Mouse (Mus musculus): Measurements from ENCODE around the gene Capza1. TPM values are rescaled to one million over a fixed set of nuclear protein-coding genes. Genes with fewer than 3 reads are reported as not detected.

Gene Capza1
- total RNA-seq, 2 experiments from 2014 or later = 145 to 213 TPM

DNA sequence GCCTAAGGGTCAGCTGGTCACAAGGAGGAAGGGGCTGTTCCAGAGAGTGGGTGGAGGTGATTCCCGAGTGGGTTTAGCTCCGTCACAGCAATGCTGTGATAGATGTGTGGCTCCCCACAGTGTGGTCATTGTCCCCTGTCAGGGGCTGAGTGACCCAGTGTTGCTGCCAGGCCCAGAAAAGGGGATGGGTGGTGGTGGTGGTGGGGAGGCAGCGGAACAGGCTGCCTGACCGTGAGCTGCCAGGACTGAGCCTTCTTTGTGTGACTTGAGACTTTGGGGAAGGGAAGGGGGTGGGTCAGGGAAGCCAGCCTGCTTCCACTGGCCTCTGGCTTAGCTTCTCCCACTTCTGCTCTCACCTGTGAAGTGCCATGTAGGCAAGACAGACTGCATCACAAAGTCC lies 73.3 kb downstream of the Capza1 start:
- ATAC-seq (replicated peaks; ENCODE audit: low FRiP score, low TSS enrichment, poor library complexity, severe bottlenecking) = no peak

DNA sequence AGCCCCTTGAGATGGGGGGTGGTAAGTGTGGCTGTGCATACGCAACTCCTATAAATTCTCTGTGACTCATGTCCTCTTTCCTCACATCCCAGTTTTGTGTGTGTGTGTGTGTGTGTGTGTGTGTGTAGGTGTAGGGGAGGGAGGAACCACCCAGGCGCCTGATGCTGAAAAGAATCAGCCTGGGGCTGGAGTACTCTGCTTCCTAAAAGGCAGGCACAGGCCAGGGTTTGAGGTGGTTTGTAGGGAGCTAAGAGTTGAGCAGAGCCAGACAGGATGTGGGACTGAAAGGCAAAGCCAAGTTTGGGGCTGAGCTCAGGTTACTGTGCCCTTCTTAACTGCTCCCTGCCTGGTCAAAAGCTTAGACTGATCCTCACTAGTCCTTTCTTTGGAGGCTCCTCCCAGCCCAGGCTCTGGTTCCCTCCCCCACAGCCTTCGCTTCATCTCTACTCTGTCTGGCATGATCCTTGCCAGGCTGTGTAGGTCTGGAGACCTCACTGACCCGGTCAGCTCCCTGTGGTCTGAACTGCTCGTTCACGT lies 73.8 kb downstream of the Capza1 start:
- ATAC-seq (replicated peaks; ENCODE audit: low FRiP score, low TSS enrichment, poor library complexity, severe bottlenecking) = no peak

DNA sequence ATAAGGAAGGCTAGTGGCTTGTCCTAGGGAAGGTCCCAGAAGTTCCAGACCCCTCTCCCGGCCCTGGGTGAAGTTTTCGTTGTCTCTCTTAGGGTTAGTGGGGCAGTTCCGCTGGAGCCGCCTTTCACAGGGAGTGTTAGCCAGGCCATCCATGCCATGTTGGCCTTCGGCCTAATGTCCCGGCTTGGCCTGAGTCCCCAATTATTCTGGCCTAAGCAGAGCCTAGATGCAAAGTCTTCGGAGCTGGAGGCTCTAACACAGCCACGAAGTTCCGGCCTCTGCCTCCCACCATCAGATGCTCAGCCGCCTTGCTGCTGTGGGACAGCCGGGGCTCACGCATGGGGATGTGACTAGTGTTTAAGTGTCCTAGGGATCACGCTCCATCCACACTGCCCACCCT lies 74.5 kb downstream of the Capza1 start:
- no peak for ATAC-seq (replicated peaks; ENCODE audit: low FRiP score, low TSS enrichment, poor library complexity, severe bottlenecking)

DNA sequence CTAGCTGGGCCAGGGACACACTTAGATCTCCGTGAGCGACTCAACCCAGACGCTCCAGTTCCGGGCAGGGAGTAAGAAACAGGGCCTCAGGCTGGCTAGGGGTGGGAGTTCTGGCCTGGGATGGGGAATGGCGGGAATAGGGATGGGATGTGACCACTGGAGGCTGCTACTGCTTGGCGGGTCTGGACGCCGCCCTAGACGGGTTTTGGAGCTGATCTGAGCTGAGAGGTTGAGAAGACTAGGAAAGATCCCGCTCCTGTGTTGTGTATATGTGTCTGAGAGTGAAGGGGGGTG lies 75.0 kb downstream of the Capza1 start:
- ATAC-seq (replicated peaks; ENCODE audit: low FRiP score, low TSS enrichment, poor library complexity, severe bottlenecking) = no peak

DNA sequence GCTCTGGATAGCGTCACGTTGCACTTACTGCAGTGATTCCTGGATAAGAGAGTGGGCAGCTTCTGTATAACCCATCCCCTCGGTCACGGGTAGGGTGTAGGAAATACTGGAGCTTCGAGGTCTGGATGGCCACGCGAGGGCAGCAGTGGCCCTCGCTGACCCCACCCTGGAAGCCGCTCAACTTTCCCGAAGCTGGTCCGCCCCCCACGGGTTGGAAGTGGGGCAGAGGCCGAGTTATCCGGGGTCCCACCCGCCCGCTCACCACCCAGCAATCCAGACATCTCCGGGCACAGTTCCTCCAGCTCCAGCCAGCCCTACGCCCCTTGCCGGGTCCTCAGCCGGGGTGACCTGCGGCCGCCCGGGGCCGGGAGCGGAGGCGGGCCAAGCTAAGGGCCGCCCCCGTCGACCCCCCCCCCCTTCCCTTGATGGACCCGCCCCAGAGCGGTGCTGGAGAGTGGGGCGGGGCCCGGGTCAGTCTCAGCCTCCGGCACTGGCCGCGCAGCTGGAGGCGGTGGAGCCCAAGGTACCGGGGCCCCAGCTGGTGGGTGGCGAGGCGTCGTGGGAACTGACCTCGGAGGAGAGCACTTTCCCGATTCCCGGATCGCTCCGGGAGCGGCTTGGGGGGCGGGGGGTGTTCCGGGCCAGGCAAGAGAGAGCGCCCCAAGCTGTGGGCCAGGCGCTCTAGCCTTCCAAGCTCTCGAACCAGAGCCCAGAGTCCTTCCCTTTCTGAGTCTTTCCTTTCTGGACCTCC lies 75.6 kb downstream of the Capza1 start:
- 0 out of 2 replicates have a peak, but pooled peaks have one; percentile 28 for ATAC-seq (replicated peaks; ENCODE audit: low FRiP score, low TSS enrichment, poor library complexity, severe bottlenecking)

DNA sequence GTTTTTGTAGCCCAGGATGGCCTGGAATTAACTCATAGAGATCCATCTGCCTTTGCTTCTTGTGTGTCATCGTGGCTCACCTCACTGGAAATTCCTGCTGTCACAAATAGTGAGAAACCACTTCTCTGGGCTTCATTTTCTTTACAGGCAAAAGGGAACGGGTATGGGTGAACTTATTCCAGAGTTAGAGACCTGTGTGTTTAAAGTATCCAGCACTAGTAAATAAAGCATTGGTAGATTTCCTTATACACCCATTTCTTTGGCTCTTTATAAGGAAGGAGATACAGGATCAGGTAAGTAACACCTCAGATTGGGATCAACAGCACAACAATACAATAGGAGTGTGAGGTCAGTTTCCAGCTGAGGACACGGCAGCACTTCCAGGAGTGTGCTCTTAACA lies 76.2 kb downstream of the Capza1 start, which contains the start of gene Rhoc:
Rhoc (plus strand) TSS at position 301 of the 400 bp plus-strand sequence.
- no peak for ATAC-seq (replicated peaks; ENCODE audit: low FRiP score, low TSS enrichment, poor library complexity, severe bottlenecking)

DNA sequence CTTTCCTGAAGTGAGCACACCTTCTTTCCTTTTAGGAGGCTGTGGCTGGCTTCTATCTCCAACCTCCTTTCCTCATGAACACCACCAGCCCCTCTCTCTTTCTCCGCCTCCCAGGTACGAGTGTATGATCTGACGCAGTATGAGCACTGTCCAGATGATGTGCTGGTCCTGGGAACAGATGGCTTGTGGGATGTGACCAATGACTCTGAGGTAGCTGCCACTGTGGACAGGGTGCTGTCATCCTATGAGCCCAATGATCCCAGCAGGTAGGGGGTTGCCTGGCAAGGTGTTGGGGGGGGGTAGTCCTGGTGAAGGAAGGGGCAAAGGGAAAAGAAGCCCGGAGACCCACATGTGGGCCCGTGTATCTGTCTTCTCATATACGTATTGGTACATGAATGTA lies 79.0 kb downstream of the Capza1 start:
- ATAC-seq (replicated peaks; ENCODE audit: low FRiP score, low TSS enrichment, poor library complexity, severe bottlenecking) = no peak

DNA sequence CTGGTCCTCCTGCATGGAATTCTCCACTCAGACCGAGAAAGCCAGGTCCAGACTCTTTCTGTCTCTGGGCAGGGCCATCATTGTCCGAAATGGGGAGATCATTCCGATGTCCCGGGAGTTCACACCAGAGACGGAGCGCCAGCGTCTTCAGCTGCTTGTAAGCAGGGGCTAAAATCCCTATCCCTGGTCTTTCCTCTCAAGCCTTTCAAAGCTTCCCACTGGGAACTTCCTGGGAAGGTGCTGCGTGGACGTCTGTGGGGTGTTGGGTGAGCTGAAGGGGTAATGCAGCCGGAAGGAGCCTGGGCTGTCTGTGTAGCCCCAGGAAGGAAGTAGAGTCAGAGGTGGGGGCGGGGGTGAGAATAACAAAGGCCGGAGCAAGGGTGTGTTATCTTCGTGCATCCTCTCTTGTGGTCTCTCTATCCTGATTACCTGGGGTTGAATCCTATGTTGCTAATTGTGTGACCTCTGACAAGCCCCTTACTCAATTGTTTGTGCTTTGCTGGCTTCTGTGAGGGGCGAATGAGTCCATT lies 80.3 kb downstream of the Capza1 start:
- ATAC-seq (replicated peaks; ENCODE audit: low FRiP score, low TSS enrichment, poor library complexity, severe bottlenecking) = no peak

DNA sequence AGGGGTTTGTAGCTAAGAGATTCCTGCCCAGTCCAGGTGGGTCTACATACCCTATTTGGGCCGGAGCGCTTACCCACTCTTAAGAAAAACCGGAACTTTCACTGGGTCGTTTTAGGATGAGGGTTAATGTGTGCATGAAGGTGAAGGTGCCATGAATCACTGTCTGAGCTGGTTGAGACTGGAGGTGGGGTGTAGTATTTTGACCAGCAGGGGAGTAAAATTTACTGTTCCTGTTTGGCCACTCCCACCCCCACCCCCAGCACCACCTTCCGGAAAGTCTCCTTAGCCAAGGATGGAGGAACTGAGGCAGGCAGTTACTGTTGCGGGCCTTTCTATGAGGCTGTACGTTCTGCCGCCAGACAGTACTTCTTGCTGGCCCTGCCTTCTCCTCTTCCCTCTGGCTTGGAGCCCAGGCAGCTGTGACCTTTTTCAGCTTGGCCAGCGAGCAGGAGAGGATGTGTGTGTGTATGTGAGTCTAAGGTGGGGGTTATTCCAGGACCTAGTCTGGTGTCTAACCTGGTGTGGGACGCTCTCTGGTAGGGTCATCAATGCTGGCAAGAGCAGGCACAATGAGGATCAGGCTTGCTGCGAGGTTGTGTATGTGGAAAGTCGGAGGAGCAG lies 82.1 kb downstream of the Capza1 start:
- no peak for ATAC-seq (replicated peaks; ENCODE audit: low FRiP score, low TSS enrichment, poor library complexity, severe bottlenecking)

DNA sequence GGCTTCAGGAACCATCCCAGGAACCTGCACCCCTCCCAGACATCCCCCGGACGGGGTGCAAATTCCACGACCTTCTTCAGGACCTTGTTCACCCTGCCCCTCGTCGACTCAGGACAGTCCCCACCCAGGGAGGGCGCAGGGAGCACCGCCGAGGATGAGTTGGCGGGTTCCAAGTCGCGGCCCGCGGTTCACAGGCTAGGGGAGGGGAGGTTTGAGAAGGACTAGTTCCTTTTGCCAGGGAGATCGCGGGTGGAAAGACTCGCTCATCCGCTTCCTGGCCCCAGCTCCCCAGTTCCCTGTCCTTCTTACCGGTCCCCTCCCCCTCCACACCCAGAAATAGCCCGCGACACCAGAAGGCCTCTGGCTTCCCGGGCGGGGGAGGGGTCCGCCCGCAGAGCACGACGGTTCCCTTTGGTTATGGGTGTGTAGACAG lies 82.8 kb downstream of the Capza1 start, which contains the start of gene Fam19a3:
Fam19a3 (minus strand) TSS at position 370 of the 433 bp plus-strand sequence.
- ATAC-seq (replicated peaks; ENCODE audit: low FRiP score, low TSS enrichment, poor library complexity, severe bottlenecking) = no peak

DNA sequence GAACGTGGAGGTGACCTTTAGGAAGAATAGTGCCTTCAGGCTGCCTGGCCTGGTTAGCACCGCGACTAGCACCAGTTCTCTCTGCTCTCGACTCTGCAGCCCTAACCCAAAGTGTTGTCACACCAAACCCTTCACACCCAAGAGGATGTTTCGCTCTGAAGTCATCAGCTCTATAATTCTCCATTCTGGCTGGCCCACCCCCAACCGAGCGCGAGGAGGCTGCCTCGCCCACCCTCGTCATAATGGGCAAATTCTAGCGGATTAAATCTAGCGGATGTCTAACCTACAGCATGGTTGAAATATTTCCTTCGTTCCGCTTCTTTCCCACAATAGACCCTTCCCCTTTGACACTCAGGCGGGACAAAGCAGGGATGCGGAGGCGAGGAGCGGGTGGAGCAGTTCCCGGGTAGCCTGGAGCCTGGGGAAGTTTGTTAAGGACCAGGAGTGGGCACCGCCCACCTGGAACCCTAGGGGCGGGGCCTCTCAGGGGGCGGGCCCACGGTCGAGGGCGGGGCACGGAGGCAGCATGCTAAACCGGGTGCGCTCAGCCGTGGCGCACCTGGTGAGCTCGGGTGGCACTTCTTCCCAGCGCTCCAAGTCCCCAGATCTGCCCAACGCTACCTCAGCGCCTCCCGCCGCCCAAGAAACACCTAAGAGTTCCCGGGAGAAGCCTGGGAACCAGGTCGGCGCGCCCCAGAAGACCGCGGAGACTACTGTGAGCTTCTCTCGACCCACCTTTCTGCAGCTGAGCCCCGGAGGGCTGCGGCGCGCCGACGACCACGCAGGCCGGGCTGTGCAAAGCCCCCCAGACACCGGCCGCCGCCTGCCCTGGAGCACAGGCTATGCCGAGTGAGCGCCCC lies 83.5 kb downstream of the Capza1 start, which contains the start of gene Ppm1j:
Ppm1j (plus strand) TSS at position 496 of the 860 bp plus-strand sequence.
- 0 out of 2 replicates have a peak, but pooled peaks have one; percentile 36 for ATAC-seq (replicated peaks; ENCODE audit: low FRiP score, low TSS enrichment, poor library complexity, severe bottlenecking)

DNA sequence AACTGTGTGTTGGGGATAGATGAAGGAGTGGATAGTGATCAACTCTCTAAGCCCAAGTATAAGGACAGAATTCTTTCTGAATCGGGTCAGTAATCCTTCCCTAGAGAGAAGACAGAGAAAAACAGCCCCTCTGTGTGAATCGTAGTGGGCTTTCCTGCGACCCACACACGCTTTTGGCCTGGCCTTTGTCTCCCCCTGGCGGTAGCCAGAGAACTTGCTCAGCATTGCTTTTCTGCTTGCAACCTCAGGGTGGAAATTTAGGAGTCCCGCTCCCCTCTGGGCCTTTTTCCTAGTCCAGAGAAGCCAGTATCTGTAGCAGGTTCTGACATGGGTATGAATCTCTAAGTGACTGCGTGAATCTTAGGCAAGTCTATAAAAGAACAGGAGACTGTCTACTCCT lies 84.4 kb downstream of the Capza1 start:
- ATAC-seq (replicated peaks; ENCODE audit: low FRiP score, low TSS enrichment, poor library complexity, severe bottlenecking) = peak; percentile 60

DNA sequence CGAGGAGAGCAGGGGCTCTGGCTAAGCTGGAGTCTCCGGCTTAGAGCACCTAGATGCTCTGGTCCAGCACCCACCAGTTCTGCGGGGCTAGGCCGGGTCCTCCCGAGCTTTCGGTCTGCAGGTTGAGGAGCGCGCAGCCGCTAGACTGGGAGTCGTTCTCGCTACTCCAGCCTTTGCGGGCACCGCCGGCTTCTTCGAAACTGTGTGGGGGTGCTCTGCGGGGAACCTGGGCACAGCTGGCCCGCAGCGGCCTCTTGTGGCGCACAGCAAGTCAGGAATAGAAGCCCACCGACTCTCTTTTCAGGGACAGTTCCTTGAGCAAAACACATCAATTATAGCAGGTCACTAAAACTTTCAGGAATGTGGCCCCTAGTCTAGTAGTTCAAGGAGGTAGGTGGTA lies 87.0 kb downstream of the Capza1 start:
- ATAC-seq (replicated peaks; ENCODE audit: low FRiP score, low TSS enrichment, poor library complexity, severe bottlenecking) = no peak; the same call in 1 of the 2 replicates

DNA sequence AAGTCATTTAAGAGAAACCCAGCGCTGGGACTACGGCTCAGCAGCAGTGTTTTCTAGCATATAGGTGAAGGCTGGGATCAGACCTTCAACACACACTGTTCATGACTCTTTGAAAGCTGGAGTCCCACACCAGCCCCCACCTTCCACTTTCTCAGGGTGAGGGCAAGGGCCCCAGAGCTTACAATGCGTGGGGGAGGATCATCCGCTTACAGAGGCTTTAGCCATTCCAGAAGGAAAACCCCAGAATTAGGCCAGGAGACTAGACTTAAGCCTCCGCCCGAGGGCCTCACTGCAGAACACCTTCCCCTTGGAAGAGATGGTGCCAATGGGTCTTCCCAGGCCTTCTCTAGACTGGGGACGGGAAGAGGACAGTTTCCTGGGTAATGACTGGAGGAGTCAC lies 91.0 kb downstream of the Capza1 start:
- no peak for ATAC-seq (replicated peaks; ENCODE audit: low FRiP score, low TSS enrichment, poor library complexity, severe bottlenecking)

Other genes with a start within 250 kb of the Capza1 start
- gene Slc16a1, start 225.8 kb downstream of the Capza1 start, total RNA-seq (2014; fragmentation: Nextera tagmentation) = 76.1 and 80.4 TPM in 2 replicates
- 137 and 154 TPM in 2 replicates for gene Slc16a1, start 225.8 kb downstream of the Capza1 start, total RNA-seq (2017)
- gene Ppm1j, start 83.4 kb downstream of the Capza1 start, total RNA-seq (2014; fragmentation: Nextera tagmentation) = not detected in 2 replicates
- not detected in 2 replicates for gene Ppm1j, start 83.4 kb downstream of the Capza1 start, total RNA-seq (2017)
- gene Fam19a3, start 82.7 kb downstream of the Capza1 start, total RNA-seq (2014; fragmentation: Nextera tagmentation) = not detected in 2 replicates
- not detected in 2 replicates for gene Fam19a3, start 82.7 kb downstream of the Capza1 start, total RNA-seq (2017)
- gene Rhoc, start 76.1 kb downstream of the Capza1 start, total RNA-seq (2014; fragmentation: Nextera tagmentation) = 1.1 TPM in 1 of 2 replicates, not detected in the other
- not detected in 2 replicates for gene Rhoc, start 76.1 kb downstream of the Capza1 start, total RNA-seq (2017)
- 11.0 and 17.3 TPM in 2 replicates for gene Mov10, start 45.9 kb downstream of the Capza1 start, total RNA-seq (2014; fragmentation: Nextera tagmentation)
- gene Mov10, start 45.9 kb downstream of the Capza1 start, total RNA-seq (2017) = 1.9 and 3.1 TPM in 2 replicates
- 16.6 and 25.0 TPM in 2 replicates for gene St7l, start 500 bp downstream of the Capza1 start, total RNA-seq (2014; fragmentation: Nextera tagmentation)
- 39.7 and 49.4 TPM in 2 replicates for gene St7l, start 500 bp downstream of the Capza1 start, total RNA-seq (2017)
- not detected in 2 replicates for gene Wnt2b, start 97.4 kb upstream of the Capza1 start, total RNA-seq (2014; fragmentation: Nextera tagmentation)
- gene Wnt2b, start 97.4 kb upstream of the Capza1 start, total RNA-seq (2017) = not detected in 2 replicates
- gene Cttnbp2nl, start 188.6 kb upstream of the Capza1 start, total RNA-seq (2014; fragmentation: Nextera tagmentation) = not detected in 2 replicates
- not detected in 2 replicates for gene Cttnbp2nl, start 188.6 kb upstream of the Capza1 start, total RNA-seq (2017)
- not detected in 2 replicates for gene 4930564D02Rik, start 202.3 kb upstream of the Capza1 start, total RNA-seq (2014; fragmentation: Nextera tagmentation)
- not detected in 2 replicates for gene 4930564D02Rik, start 202.3 kb upstream of the Capza1 start, total RNA-seq (2017)